Mouse (Mus musculus): ENCODE measurements around the gene Hoxd10. TPM values are rescaled to one million over a fixed set of nuclear protein-coding genes. Genes with fewer than 3 reads are reported as not detected.
A peak's percentile ranks its signal among the peaks of the same experiment; 100 is the strongest.

Gene Hoxd10
- polyA plus RNA-seq, 1 experiment from 2014 or later = not detected

DNA sequence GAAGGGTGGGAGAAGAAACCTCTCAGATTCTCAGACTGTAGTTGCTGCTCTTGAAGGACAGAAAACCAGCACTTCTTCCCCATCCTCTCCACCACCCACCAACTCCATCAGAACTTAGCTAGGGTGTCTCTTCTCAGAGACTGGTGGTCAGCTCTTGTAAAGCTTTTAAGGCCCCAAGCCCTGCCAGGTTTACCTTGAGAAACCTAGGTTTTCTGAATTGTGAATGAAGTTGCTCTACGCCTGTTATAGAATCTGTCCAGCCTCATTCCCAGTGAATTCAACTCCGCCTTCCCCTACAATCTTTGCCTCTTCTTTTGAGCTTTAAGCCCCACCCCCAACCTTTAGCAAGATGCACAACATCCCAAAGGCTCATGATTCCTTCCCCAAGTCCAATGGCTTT, 14.6 kb upstream of the Hoxd10 start:
- WGBS = 9% methylated on average over 2 of the region's 2 CpGs
- H3K4me1 ChIP-seq (replicated peaks; ENCODE audit: control insufficient read depth, insufficient read depth, low read length) = peaks cover 6% of the 10 kb centered on the region; the same call in 1 of the 2 replicates
- no peak overlapping the region for H3K4me3 ChIP-seq (ENCODE audit: low read depth, low read length)
- no peak overlapping the region for H3K9ac ChIP-seq (ENCODE audit: low read length)
- no peaks in the 10 kb centered on the region for H3K9me3 ChIP-seq (ENCODE audit: control insufficient read depth, low read length)
- no peak for DNase-seq (ENCODE audit: low spot score)
- no peak overlapping the region for H3K4me2 ChIP-seq (ENCODE audit: low read depth, low read length, severe bottlenecking)
- H3K27ac ChIP-seq (ENCODE audit: low read depth, low read length) = no peak overlapping the region
- H3K36me3 ChIP-seq (ENCODE audit: control insufficient read depth, insufficient read depth, low read length) = no peaks in the 10 kb centered on the region
- peaks cover 100% of the 10 kb centered on the region for H3K27me3 ChIP-seq (ENCODE audit: control insufficient read depth, insufficient read depth, low read length)
- ATAC-seq (replicated peaks; ENCODE audit: low FRiP score) = no peak

DNA sequence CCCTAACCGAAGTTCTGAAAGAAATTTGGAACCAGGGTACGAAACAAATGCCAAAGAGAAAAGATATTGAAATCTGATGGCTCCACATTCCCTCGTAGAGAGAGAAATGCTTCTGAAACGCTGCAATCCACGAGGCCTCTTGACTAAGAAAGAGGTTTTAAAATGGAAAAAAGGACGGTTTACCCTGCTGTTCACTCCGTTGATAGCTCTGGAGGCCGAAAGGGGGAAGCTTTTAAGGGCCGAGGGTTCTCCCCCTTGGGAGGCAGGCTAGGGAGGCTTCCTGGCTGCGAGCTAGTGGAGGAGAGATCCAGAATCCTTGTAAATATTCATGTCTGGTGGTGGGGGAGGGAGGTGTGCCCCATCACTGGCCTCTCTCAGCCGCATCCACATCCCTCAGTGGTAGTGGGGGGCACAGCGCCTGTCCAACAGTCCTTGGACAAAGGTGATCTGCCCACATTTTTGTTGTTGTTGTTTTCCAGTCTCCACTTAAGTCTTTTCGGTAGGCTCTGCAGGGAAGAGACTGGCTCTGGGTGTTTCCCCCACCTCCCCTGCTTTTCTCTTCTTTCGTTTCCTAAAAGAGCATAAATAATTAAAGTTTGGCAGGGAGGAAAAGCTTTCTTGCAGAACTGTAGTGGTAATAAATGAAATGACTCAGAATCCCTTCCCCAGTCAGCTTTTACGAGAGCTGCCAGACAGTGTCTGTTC, 12.7 kb upstream of the Hoxd10 start, which contains the start of gene Hoxd11:
TSS of gene Hoxd11 (plus strand) at position 667 of the 705 bp plus-strand sequence.
- peaks cover 100% of the 10 kb centered on the region for H3K27me3 ChIP-seq (ENCODE audit: control insufficient read depth, insufficient read depth, low read length)
- 2% methylated on average over 15 of the region's 15 CpGs for WGBS
- no peak within 1 kb of the TSS for H3K27ac ChIP-seq (ENCODE audit: low read depth, low read length)
- H3K4me1 ChIP-seq (replicated peaks; ENCODE audit: control insufficient read depth, insufficient read depth, low read length) = peaks cover 5% of the 10 kb centered on the region; the same call in 1 of the 2 replicates
- no peak within 1 kb of the TSS for H3K4me2 ChIP-seq (ENCODE audit: low read depth, low read length, severe bottlenecking)
- ATAC-seq (replicated peaks; ENCODE audit: low FRiP score) = no peak
- H3K36me3 ChIP-seq (ENCODE audit: control insufficient read depth, insufficient read depth, low read length) = no peaks in the 10 kb centered on the region
- H3K4me3 ChIP-seq (ENCODE audit: low read depth, low read length) = no peak within 1 kb of the TSS
- H3K9me3 ChIP-seq (ENCODE audit: control insufficient read depth, low read length) = no peaks in the 10 kb centered on the region
- peak; percentile 54 for DNase-seq (ENCODE audit: low spot score)
- H3K9ac ChIP-seq (ENCODE audit: low read length) = no peak within 1 kb of the TSS

DNA sequence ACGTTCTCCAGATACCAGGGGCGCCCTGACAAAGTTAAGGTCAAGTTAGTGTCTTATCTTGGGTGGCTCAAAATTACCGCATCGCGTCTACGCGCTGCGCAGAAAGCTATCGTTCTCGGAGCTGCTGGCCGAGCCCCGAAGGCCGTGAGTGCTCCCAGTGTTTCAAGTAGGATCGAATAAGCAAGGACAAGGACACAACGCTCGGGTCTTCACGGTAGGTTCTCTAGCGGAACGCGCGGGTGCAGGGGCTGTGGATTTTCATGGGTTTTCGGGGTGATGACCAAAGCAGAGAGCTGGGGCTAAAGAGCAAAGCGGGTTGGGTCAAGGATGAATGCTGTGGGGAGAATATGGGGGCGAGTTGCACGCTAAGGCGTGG, 12.1 kb upstream of the Hoxd10 start:
- H3K4me2 ChIP-seq (ENCODE audit: low read depth, low read length, severe bottlenecking) = no peak overlapping the region
- H3K9ac ChIP-seq (ENCODE audit: low read length) = no peak overlapping the region
- H3K27me3 ChIP-seq (ENCODE audit: control insufficient read depth, insufficient read depth, low read length) = peaks cover 100% of the 10 kb centered on the region
- under 1% methylated on average over 26 of the region's 26 CpGs for WGBS
- ATAC-seq (replicated peaks; ENCODE audit: low FRiP score) (no peak), DNase-seq (ENCODE audit: low spot score) (no peak)
- H3K4me3 ChIP-seq (ENCODE audit: low read depth, low read length) = no peak overlapping the region
- no peak overlapping the region for H3K27ac ChIP-seq (ENCODE audit: low read depth, low read length)
- H3K9me3 ChIP-seq (ENCODE audit: control insufficient read depth, low read length) = no peaks in the 10 kb centered on the region
- H3K4me1 ChIP-seq (replicated peaks; ENCODE audit: control insufficient read depth, insufficient read depth, low read length) = peaks cover 5% of the 10 kb centered on the region; the same call in 1 of the 2 replicates
- no peaks in the 10 kb centered on the region for H3K36me3 ChIP-seq (ENCODE audit: control insufficient read depth, insufficient read depth, low read length)

DNA sequence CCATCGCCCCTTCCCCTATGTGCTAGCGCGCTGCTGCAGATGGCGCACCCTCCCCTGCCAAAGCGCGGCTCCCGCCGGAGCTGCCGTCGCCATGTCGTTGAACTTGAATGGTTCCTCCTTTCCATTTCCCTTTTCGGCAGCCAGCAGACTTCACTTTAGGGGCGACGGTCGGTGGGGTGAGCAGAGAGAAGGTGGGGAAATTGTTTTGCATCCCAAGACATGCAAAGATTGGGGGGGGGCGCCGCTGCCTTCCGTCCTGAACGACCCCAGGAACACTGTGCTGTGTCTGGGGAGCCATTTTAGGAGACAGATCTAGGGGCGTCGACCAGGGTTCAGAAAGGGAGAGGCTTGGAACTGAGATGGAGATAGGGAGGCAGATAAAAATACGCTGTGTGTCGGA, 11.7 kb upstream of the Hoxd10 start:
- Histone ChIP-seq H3K4me1 (replicated peaks; ENCODE audit: control insufficient read depth, insufficient read depth, low read length) (peaks cover 5% of the 10 kb centered on the region; the same call in 1 of the 2 replicates), H3K27me3 (ENCODE audit: control insufficient read depth, insufficient read depth, low read length) (peaks cover 100% of the 10 kb centered on the region), H3K4me2 (ENCODE audit: low read depth, low read length, severe bottlenecking) (no peak overlapping the region), H3K27ac (ENCODE audit: low read depth, low read length) (no peak overlapping the region), H3K36me3 (ENCODE audit: control insufficient read depth, insufficient read depth, low read length) (no peaks in the 10 kb centered on the region), H3K4me3 (ENCODE audit: low read depth, low read length) (no peak overlapping the region), H3K9me3 (ENCODE audit: control insufficient read depth, low read length) (no peaks in the 10 kb centered on the region), H3K9ac (ENCODE audit: low read length) (no peak overlapping the region)
- peak; percentile 49 for DNase-seq (ENCODE audit: low spot score)
- WGBS = 2% methylated on average over 22 of the region's 23 CpGs
- no peak for ATAC-seq (replicated peaks; ENCODE audit: low FRiP score)

DNA sequence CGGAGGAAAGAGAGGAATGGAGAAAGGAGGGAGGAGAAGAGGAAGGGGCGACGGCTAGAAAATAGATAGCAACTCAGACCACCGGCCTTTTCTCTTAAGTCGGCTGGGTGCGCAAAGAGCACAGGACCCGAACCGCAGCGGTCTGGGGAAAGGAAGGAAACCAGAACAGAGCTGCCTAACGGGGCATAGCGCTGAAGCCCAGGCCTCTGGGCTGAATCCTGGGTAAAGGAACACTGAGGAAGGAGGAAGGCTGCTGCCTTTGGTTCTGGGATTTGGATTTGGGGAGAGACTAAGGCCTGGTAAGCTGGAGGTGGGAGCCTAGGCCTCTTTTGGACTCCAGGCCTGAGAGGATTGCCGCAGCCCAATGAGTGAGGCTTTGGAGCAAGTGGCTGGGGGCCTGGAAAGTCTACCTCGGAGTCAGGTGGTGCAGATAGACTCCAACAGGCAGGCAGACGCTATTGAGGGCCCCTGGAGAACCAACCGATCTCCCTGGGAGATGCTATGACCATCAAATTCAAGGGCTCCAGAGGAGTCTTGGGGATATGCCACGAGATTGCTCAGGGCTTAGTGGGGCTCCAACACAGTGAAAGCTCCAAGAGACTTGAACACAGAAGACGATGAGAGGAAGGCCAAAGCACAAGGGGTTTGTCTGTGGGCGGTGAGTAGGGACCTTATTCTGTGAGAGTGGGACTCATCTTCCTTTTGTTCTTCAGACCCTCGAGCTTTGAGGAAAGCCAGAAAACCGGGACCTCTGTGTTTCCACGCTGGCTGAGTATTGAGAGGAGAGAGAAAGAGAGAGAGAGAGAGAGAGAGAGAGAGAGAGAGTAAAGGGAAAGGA, 10.9 kb upstream of the Hoxd10 start:
- no peak overlapping the region for H3K9ac ChIP-seq (ENCODE audit: low read length)
- no peaks in the 10 kb centered on the region for H3K36me3 ChIP-seq (ENCODE audit: control insufficient read depth, insufficient read depth, low read length)
- peaks cover 5% of the 10 kb centered on the region; the same call in 1 of the 2 replicates for H3K4me1 ChIP-seq (replicated peaks; ENCODE audit: control insufficient read depth, insufficient read depth, low read length)
- ATAC-seq (replicated peaks; ENCODE audit: low FRiP score) (no peak), DNase-seq (ENCODE audit: low spot score) (peak; percentile 55)
- H3K4me3 ChIP-seq (ENCODE audit: low read depth, low read length) = no peak overlapping the region
- 3% methylated on average over 21 of the region's 21 CpGs for WGBS
- no peaks in the 10 kb centered on the region for H3K9me3 ChIP-seq (ENCODE audit: control insufficient read depth, low read length)
- no peak overlapping the region for H3K4me2 ChIP-seq (ENCODE audit: low read depth, low read length, severe bottlenecking)
- peaks cover 100% of the 10 kb centered on the region for H3K27me3 ChIP-seq (ENCODE audit: control insufficient read depth, insufficient read depth, low read length)
- H3K27ac ChIP-seq (ENCODE audit: low read depth, low read length) = no peak overlapping the region

DNA sequence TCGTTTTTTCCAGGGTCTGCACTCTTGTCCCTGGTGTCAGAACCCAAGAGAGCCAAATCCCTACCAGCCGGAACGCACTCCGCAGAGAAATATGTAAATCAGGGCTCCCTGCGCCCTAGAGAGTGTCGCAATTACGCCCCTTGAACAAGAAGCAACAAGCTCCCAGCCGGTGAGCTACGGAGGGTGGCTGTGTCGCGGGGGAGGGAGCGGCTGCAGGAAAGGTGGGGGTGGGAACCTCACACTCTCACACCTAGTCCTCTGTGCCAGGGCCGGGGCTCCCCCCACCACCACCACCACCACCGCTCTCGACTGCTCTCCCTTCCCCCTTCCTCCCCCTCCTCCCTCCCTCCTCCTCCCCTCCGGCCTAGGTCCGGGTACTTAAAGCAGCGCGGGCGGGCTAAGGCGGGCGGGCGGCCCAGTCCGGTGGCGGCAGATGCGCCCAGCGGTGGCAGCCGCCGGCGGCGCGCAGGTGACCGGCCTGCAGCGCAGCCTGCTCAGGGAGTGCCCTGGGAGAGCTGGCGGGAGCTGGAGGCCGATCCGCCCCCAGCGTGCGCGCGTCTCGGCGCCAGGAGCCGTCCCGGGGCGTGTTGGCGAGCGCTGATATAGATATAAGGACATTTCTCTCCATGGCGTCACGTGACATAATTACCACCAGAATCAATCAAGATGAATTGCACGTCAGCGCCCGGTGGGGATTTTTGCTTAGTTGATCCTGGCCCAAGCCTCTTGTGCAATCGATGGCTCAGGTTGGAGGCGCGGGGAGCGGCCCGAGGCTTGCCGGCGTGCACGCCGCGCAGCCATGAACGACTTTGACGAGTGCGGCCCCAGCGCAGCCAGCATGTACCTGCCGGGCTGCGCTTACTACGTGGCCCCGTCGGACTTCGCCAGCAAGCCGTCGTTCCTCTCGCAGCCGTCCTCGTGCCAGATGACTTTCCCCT, 9.9 kb upstream of the Hoxd10 start:
- 0 out of 2 replicates have a peak, but pooled peaks have one; percentile 15 for ATAC-seq (replicated peaks; ENCODE audit: low FRiP score)
- no peak overlapping the region for H3K4me2 ChIP-seq (ENCODE audit: low read depth, low read length, severe bottlenecking)

DNA sequence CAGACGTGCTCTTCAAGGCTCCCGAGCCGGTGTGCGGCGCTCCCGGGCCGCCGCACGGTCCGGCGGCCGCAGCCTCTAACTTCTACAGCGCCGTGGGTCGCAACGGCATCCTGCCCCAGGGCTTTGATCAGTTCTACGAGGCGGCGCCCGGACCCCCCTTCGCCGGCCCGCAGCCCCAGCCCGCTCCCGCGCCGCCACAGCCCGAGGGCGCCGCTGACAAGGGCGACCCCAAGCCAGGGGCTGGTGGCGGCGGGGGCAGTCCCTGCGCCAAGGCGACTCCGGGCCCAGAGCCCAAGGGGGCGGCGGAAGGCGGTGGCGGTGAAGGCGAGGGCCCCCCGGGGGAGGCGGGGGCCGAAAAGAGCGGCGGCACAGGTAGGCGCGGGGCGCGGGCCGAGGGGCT, 8.9 kb upstream of the Hoxd10 start:
- Histone ChIP-seq H3K4me2 (ENCODE audit: low read depth, low read length, severe bottlenecking) (no peak overlapping the region), H3K9ac (ENCODE audit: low read length) (no peak overlapping the region), H3K27me3 (ENCODE audit: control insufficient read depth, insufficient read depth, low read length) (peaks cover 97% of the 10 kb centered on the region), H3K4me1 (replicated peaks; ENCODE audit: control insufficient read depth, insufficient read depth, low read length) (peaks cover 5% of the 10 kb centered on the region; the same call in 1 of the 2 replicates), H3K27ac (ENCODE audit: low read depth, low read length) (no peak overlapping the region), H3K4me3 (ENCODE audit: low read depth, low read length) (peak overlapping the region; percentile 5; the same call in 1 of the 2 replicates), H3K36me3 (ENCODE audit: control insufficient read depth, insufficient read depth, low read length) (no peaks in the 10 kb centered on the region), H3K9me3 (ENCODE audit: control insufficient read depth, low read length) (no peaks in the 10 kb centered on the region)
- under 1% methylated on average over 49 of the region's 51 CpGs for WGBS
- no peak for ATAC-seq (replicated peaks; ENCODE audit: low FRiP score)
- peak; percentile 61 for DNase-seq (ENCODE audit: low spot score)

More for the DNA sequence above, 9.9 kb upstream of the Hoxd10 start:
- Histone ChIP-seq H3K27ac (ENCODE audit: low read depth, low read length) (no peak overlapping the region), H3K27me3 (ENCODE audit: control insufficient read depth, insufficient read depth, low read length) (peaks cover 97% of the 10 kb centered on the region), H3K4me1 (replicated peaks; ENCODE audit: control insufficient read depth, insufficient read depth, low read length) (peaks cover 5% of the 10 kb centered on the region; the same call in 1 of the 2 replicates), H3K9me3 (ENCODE audit: control insufficient read depth, low read length) (no peaks in the 10 kb centered on the region), H3K36me3 (ENCODE audit: control insufficient read depth, insufficient read depth, low read length) (no peaks in the 10 kb centered on the region), H3K4me3 (ENCODE audit: low read depth, low read length) (0 out of 2 replicates have a peak overlapping the region, but pooled peaks have one; percentile 10), H3K9ac (ENCODE audit: low read length) (no peak overlapping the region)
- under 1% methylated on average over 77 of the region's 78 CpGs for WGBS
- DNase-seq (ENCODE audit: low spot score) = peak; percentile 71

DNA sequence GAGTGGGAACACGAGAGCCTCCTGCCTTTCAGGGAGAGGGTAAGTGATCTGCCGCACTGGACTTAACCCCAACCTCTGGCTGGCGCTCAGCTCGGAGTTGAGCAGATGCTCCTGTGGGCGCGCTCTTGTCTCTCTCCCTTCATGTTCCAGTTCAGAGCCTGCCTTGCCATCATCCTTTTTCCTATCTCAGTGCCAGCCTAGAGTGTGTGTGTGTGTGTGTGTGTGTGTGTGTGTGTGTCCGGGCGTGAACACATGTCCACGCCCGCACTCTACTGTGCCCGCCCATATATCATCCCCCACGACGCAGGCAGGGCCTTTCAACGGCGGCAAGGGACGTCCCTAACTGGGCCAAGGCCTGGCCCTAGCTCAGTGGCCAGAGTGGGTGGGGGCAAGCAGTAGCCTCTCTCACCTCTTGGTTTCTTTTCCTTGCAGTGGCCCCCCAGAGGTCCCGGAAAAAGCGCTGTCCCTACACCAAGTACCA, 8.2 kb upstream of the Hoxd10 start:
- Histone ChIP-seq H3K36me3 (ENCODE audit: control insufficient read depth, insufficient read depth, low read length) (no peaks in the 10 kb centered on the region), H3K4me1 (replicated peaks; ENCODE audit: control insufficient read depth, insufficient read depth, low read length) (peaks cover 5% of the 10 kb centered on the region; the same call in 1 of the 2 replicates), H3K9ac (ENCODE audit: low read length) (no peak overlapping the region), H3K27ac (ENCODE audit: low read depth, low read length) (no peak overlapping the region), H3K27me3 (ENCODE audit: control insufficient read depth, insufficient read depth, low read length) (peaks cover 96% of the 10 kb centered on the region), H3K9me3 (ENCODE audit: control insufficient read depth, low read length) (no peaks in the 10 kb centered on the region), H3K4me2 (ENCODE audit: low read depth, low read length, severe bottlenecking) (no peak overlapping the region), H3K4me3 (ENCODE audit: low read depth, low read length) (no peak overlapping the region)
- 0% methylated on average over 18 of the region's 18 CpGs for WGBS
- ATAC-seq (replicated peaks; ENCODE audit: low FRiP score) (no peak), DNase-seq (ENCODE audit: low spot score) (peak; percentile 64)

All from forebrain, embryonic 11.5 days (tissue).